Mouse (Mus musculus): Measurements from ENCODE around the gene Tmem130. TPM values are rescaled to one million over a fixed set of nuclear protein-coding genes. Genes with fewer than 3 reads are reported as not detected.
"Not testable (repeated sequence)": the region's sequence is repeated elsewhere in the genome, so short reads cannot be mapped to it uniquely, and the experiment has no call there.

Gene Tmem130
- polyA plus RNA-seq, 1 experiment from 2014 or later, result 22.9 TPM

DNA sequence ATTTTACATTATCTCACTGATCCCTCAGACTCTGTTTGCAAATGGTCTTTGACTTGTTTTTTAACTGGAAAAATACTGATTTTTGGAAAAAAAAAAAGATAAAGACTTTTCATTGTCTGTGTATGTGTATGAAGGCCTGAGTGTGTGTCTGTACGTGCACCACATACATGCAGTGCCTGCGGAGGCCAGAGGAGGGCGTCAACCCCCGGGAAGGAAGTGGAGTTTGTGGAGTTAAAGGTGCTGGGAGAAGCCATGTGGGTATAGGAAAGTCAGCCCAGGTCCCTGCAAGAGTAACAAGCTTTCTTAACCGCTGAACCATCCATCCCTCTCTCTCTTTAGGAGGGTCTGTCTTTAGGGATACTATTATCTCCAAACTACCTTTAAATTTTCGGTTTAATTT is 11.6 kb upstream of the Tmem130 start:
- no peaks in the 10 kb centered on the region for H3K9me3 ChIP-seq (ENCODE audit: control insufficient read depth, low read length)
- no peaks in the 10 kb centered on the region for H3K27me3 ChIP-seq (ENCODE audit: control insufficient read depth, insufficient read depth, low read length)
- no peak overlapping the region for H3K27ac ChIP-seq (ENCODE audit: low read depth, low read length)
- H3K4me3 ChIP-seq (ENCODE audit: low read depth, low read length), result no peak overlapping the region
- no peaks in the 10 kb centered on the region for H3K4me1 ChIP-seq (replicated peaks; ENCODE audit: control insufficient read depth, insufficient read depth, low read length)
- no peak for DNase-seq (ENCODE audit: low spot score)
- no peak overlapping the region for H3K4me2 ChIP-seq (replicated peaks; ENCODE audit: low read depth, low read length)
- H3K36me3 ChIP-seq (ENCODE audit: control insufficient read depth, insufficient read depth, low read length), result peaks cover 9% of the 10 kb centered on the region; the same call in 1 of the 2 replicates
- WGBS, result 96% methylated on average over 6 of the region's 6 CpGs
- ATAC-seq (ENCODE audit: low FRiP score), result no peak
- no peak overlapping the region for H3K9ac ChIP-seq (ENCODE audit: low read depth, low read length)

DNA sequence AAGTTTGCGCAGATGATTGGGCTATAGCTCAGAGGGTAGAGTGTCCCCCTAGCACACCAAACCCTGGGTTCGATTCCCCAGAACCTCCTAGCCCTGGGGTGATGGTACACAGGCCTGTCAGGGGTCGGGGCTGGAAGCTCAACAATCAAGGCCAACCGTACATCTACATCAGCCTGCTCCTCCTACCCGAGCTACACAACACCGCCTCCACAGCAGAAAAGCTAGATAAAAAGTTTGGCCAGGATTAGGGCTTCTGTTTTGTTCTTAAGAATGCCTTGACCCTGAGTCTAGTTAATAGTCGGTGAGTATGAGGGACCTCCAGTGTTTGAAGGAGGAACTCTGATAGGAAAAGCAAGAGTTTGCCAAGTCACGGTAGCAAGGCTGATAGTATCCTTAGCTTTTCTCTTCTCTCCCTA is 7.5 kb upstream of the Tmem130 start:
- no peak overlapping the region for H3K27ac ChIP-seq (ENCODE audit: low read depth, low read length)
- no peaks in the 10 kb centered on the region for H3K4me1 ChIP-seq (replicated peaks; ENCODE audit: control insufficient read depth, insufficient read depth, low read length)
- peak overlapping the region; percentile 65 for H3K4me2 ChIP-seq (replicated peaks; ENCODE audit: low read depth, low read length)
- H3K27me3 ChIP-seq (ENCODE audit: control insufficient read depth, insufficient read depth, low read length), result no peaks in the 10 kb centered on the region
- ATAC-seq (ENCODE audit: low FRiP score) (no peak), DNase-seq (ENCODE audit: low spot score) (no peak)
- no peaks in the 10 kb centered on the region for H3K9me3 ChIP-seq (ENCODE audit: control insufficient read depth, low read length)
- WGBS, result 41% methylated on average over 8 of the region's 8 CpGs
- peak overlapping the region; percentile 87 for H3K4me3 ChIP-seq (ENCODE audit: low read depth, low read length)
- peak overlapping the region; percentile 96 for H3K9ac ChIP-seq (ENCODE audit: low read depth, low read length)
- H3K36me3 ChIP-seq (ENCODE audit: control insufficient read depth, insufficient read depth, low read length), result peaks cover 3% of the 10 kb centered on the region; the same call in 1 of the 2 replicates

DNA sequence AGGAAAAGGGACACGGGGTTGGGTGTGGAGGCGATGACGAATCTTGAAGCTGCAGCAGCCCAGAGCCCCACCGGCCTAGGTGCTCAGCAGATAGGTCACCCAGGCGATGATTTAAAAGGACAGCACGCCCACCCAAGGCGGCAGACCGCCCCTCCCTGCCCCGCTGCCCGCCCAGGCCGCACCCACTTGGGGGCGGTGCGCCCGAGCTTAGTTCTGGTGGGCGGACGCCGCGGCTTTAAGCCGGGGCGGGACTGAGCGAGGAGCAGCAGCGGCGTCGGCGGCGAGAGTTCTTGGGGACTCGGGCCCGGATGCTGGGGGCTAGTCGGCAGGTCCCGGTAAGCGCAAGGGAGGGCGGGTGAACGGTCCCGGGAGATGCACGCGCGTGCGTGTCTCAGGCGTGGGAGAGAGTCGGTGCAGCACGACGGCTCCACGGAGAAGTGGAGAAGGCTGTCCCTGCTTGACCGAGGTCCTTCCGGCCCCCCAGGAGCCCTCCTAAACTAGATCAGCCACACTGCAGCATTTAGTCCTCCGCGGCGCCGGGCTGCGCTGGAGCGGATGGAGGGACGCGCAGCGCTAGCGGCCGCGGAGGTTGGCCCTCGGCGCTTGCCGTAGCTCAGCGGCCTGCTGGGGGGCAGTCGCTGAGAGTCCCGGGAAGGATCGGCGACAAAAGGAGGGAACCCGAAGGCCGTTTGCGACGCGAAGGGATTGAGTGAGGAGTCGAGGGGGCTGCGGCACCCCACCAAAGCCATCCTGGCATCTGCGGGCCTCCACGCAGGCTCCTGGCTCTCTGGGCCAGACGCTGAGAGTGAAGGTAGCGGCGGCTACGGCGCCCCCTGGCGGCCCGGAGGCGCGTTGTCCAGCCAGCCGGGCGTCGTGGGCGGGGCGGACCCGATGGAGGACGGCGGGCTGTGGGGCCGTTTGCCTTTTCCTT is 6.6 kb upstream of the Tmem130 start:
- Histone ChIP-seq H3K9ac (ENCODE audit: low read depth, low read length) (peak overlapping the region; percentile 96), H3K9me3 (ENCODE audit: control insufficient read depth, low read length) (no peaks in the 10 kb centered on the region), H3K27ac (ENCODE audit: low read depth, low read length) (peak overlapping the region; percentile 92), H3K4me1 (replicated peaks; ENCODE audit: control insufficient read depth, insufficient read depth, low read length) (no peaks in the 10 kb centered on the region), H3K4me2 (replicated peaks; ENCODE audit: low read depth, low read length) (peak overlapping the region; percentile 65), H3K36me3 (ENCODE audit: control insufficient read depth, insufficient read depth, low read length) (peaks cover 3% of the 10 kb centered on the region; the same call in 1 of the 2 replicates), H3K4me3 (ENCODE audit: low read depth, low read length) (peak overlapping the region; percentile 87), H3K27me3 (ENCODE audit: control insufficient read depth, insufficient read depth, low read length) (no peaks in the 10 kb centered on the region)
- ATAC-seq (ENCODE audit: low FRiP score) (peak; percentile 92), DNase-seq (ENCODE audit: low spot score) (peak; percentile 93)
- under 1% methylated on average over 89 of the region's 92 CpGs for WGBS

DNA sequence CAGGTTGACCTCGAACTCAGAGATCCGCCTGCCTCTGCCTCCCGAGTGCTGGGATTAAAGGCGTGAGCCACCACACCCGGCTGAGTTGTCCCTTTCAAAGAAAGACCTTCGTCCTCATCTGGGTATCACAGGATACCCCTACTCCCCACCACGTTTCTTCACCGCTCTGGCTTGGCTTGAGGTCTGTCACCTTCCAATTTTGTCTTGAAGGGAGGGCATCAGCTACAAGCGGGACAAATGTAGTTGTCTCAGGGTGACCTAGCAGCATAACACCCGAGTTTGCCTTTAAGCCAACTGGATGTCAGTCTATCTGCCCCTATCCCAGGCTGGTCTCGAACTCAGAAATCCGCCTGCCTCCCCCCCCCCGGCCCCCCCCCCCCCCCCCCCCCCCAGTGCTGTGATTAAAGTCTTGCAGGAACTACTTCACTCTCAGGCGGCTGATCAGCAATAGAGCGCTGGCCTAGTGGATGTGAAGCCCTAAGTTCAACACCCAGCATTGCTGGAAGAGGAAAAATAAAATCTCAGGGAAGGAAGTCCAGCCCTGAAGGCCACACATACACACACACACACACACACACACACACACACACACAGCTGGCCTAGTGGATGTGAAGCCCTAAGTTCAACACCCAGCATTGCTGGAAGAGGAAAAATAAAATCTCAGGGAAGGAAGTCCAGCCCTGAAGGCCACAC is 5.6 kb upstream of the Tmem130 start, which contains the start of gene Trrap:
Trrap (plus strand) TSS at position 627 of the 693 bp plus-strand sequence.
- H3K9ac ChIP-seq (ENCODE audit: low read depth, low read length), result peak within 1 kb of the TSS; percentile 96
- H3K27me3 ChIP-seq (ENCODE audit: control insufficient read depth, insufficient read depth, low read length); H3K36me3 ChIP-seq (ENCODE audit: control insufficient read depth, insufficient read depth, low read length); H3K9me3 ChIP-seq (ENCODE audit: control insufficient read depth, low read length); DNase-seq (ENCODE audit: low spot score); H3K4me1 ChIP-seq (replicated peaks; ENCODE audit: control insufficient read depth, insufficient read depth, low read length): not testable (repeated sequence)
- peak within 1 kb of the TSS; percentile 65 for H3K4me2 ChIP-seq (replicated peaks; ENCODE audit: low read depth, low read length)
- 80% methylated on average over 13 of the region's 15 CpGs for WGBS
- H3K4me3 ChIP-seq (ENCODE audit: low read depth, low read length), result peak within 1 kb of the TSS; percentile 87
- peak within 1 kb of the TSS; percentile 92 for H3K27ac ChIP-seq (ENCODE audit: low read depth, low read length)
- ATAC-seq (ENCODE audit: low FRiP score), result peak; percentile 23

DNA sequence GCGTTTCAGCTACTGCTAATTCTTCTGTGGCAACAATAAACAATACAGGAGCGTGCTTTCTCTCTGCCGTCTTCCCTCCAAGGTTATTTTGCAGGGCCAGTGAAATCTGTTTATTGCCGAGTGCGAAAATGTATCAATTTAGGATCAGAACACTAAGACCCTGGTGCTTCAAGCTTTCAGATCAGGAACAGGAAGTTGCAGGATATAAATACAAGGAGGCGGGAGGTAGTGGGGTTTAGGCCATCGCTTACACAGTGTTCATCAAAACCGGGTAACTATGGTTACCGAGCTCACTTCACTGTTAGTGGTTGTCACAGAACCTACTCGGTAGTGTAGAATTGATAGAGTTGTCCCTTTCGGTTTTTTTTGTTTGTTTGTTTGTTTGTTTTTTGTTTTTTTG is 5.0 kb upstream of the Tmem130 start:
- Histone ChIP-seq H3K4me1 (replicated peaks; ENCODE audit: control insufficient read depth, insufficient read depth, low read length) (no peaks in the 10 kb centered on the region), H3K36me3 (ENCODE audit: control insufficient read depth, insufficient read depth, low read length) (no peaks in the 10 kb centered on the region), H3K9me3 (ENCODE audit: control insufficient read depth, low read length) (no peaks in the 10 kb centered on the region), H3K9ac (ENCODE audit: low read depth, low read length) (no peak overlapping the region), H3K4me2 (replicated peaks; ENCODE audit: low read depth, low read length) (no peak overlapping the region), H3K27me3 (ENCODE audit: control insufficient read depth, insufficient read depth, low read length) (no peaks in the 10 kb centered on the region; the same call in 1 of the 2 replicates), H3K27ac (ENCODE audit: low read depth, low read length) (no peak overlapping the region), H3K4me3 (ENCODE audit: low read depth, low read length) (no peak overlapping the region)
- 90% methylated on average over 11 of the region's 11 CpGs for WGBS
- no peak for ATAC-seq (ENCODE audit: low FRiP score)
- DNase-seq (ENCODE audit: low spot score), result no peak

DNA sequence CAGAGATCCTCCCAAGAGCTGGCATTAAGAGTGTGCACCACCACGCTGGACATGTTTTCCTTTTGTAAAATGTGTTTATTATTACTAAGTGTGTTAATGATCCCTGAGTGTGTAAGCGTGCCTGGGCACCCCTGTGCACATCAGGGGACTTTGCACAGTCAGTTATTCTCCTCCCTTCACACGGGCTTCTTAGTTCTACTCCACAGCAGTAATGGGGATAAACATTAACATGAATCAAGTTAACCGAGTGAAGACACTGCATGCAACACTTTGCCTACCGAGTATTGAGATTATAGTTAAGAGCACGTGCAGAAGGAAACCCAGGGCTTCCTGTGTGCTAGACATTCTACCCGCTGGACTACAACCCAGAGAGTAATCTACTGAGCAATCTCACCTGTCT is 4.4 kb upstream of the Tmem130 start:
- WGBS, result 81% methylated on average over 7 of the region's 7 CpGs
- H3K4me1 ChIP-seq (replicated peaks; ENCODE audit: control insufficient read depth, insufficient read depth, low read length), result 0 out of 2 replicates have a peak, but pooled peaks cover 2% of the 10 kb centered on the region
- H3K27ac ChIP-seq (ENCODE audit: low read depth, low read length), result no peak overlapping the region
- ATAC-seq (ENCODE audit: low FRiP score) (no peak), DNase-seq (ENCODE audit: low spot score) (no peak)
- no peak overlapping the region for H3K4me2 ChIP-seq (replicated peaks; ENCODE audit: low read depth, low read length)
- H3K27me3 ChIP-seq (ENCODE audit: control insufficient read depth, insufficient read depth, low read length), result no peaks in the 10 kb centered on the region; the same call in 1 of the 2 replicates
- H3K36me3 ChIP-seq (ENCODE audit: control insufficient read depth, insufficient read depth, low read length), result no peaks in the 10 kb centered on the region
- no peak overlapping the region for H3K9ac ChIP-seq (ENCODE audit: low read depth, low read length)
- no peak overlapping the region for H3K4me3 ChIP-seq (ENCODE audit: low read depth, low read length)
- no peaks in the 10 kb centered on the region for H3K9me3 ChIP-seq (ENCODE audit: control insufficient read depth, low read length)

DNA sequence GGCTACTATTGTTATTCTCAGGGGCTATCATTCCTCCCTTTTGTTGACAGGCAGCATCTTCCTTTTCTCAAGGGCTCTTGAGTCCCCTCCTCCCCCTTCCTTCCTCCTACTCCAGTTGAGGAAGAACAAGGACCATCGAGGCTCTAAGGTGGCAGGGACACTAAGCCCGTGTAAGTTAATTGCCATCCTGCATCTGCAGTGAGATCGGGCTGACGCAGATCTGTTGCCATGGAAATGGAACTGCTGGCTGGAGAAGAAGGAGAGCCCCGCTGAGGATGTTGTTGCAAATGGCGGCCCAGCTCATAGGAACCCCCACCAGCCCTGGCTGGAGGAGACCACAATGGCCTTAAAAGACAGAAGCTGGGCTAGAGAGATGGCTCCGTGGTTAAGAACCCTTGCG is 3.2 kb downstream of the Tmem130 start:
- no peak overlapping the region for H3K9ac ChIP-seq (ENCODE audit: low read depth, low read length)
- DNase-seq (ENCODE audit: low spot score) (peak; percentile 57), ATAC-seq (ENCODE audit: low FRiP score) (peak; percentile 36; the same call in 1 of the 2 replicates)
- no peak overlapping the region for H3K4me3 ChIP-seq (ENCODE audit: low read depth, low read length)
- 0 out of 2 replicates have a peak overlapping the region, but pooled peaks have one; percentile 12 for H3K4me2 ChIP-seq (replicated peaks; ENCODE audit: low read depth, low read length)
- 0 out of 2 replicates have a peak, but pooled peaks cover 3% of the 10 kb centered on the region for H3K4me1 ChIP-seq (replicated peaks; ENCODE audit: control insufficient read depth, insufficient read depth, low read length)
- H3K36me3 ChIP-seq (ENCODE audit: control insufficient read depth, insufficient read depth, low read length), result no peaks in the 10 kb centered on the region
- no peaks in the 10 kb centered on the region for H3K9me3 ChIP-seq (ENCODE audit: control insufficient read depth, low read length)
- H3K27me3 ChIP-seq (ENCODE audit: control insufficient read depth, insufficient read depth, low read length), result no peaks in the 10 kb centered on the region; the same call in 1 of the 2 replicates
- 13% methylated on average over 8 of the region's 8 CpGs for WGBS
- no peak overlapping the region for H3K27ac ChIP-seq (ENCODE audit: low read depth, low read length)

DNA sequence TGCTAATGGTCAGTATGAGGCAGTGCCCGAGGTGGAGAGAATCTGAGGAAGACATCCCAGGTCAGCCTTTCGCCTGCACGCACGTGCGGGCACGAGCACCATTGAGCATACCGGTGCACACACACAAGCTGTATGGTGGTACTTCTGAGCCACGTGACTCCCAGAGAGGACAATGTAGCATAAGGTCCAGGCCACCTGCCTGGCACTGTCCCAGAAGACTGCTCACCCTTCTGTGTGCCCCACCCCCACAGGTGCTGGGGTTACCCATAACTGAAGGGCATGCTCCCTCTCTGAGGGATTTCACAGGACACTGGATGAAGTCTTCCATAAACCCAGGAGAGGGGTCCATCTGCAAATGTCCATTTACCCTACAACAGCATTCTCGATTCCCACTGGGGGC is 4.2 kb downstream of the Tmem130 start:
- Histone ChIP-seq H3K4me3 (ENCODE audit: low read depth, low read length) (no peak overlapping the region), H3K4me2 (replicated peaks; ENCODE audit: low read depth, low read length) (no peak overlapping the region), H3K36me3 (ENCODE audit: control insufficient read depth, insufficient read depth, low read length) (no peaks in the 10 kb centered on the region), H3K4me1 (replicated peaks; ENCODE audit: control insufficient read depth, insufficient read depth, low read length) (0 out of 2 replicates have a peak, but pooled peaks cover 3% of the 10 kb centered on the region), H3K9me3 (ENCODE audit: control insufficient read depth, low read length) (no peaks in the 10 kb centered on the region), H3K27me3 (ENCODE audit: control insufficient read depth, insufficient read depth, low read length) (no peaks in the 10 kb centered on the region; the same call in 1 of the 2 replicates), H3K27ac (ENCODE audit: low read depth, low read length) (no peak overlapping the region), H3K9ac (ENCODE audit: low read depth, low read length) (no peak overlapping the region)
- no peak for ATAC-seq (ENCODE audit: low FRiP score)
- 92% methylated on average over 9 of the region's 9 CpGs for WGBS
- DNase-seq (ENCODE audit: low spot score), result no peak

All from hindbrain, embryonic 11.5 days (tissue).